In the genomic region with DNA sequence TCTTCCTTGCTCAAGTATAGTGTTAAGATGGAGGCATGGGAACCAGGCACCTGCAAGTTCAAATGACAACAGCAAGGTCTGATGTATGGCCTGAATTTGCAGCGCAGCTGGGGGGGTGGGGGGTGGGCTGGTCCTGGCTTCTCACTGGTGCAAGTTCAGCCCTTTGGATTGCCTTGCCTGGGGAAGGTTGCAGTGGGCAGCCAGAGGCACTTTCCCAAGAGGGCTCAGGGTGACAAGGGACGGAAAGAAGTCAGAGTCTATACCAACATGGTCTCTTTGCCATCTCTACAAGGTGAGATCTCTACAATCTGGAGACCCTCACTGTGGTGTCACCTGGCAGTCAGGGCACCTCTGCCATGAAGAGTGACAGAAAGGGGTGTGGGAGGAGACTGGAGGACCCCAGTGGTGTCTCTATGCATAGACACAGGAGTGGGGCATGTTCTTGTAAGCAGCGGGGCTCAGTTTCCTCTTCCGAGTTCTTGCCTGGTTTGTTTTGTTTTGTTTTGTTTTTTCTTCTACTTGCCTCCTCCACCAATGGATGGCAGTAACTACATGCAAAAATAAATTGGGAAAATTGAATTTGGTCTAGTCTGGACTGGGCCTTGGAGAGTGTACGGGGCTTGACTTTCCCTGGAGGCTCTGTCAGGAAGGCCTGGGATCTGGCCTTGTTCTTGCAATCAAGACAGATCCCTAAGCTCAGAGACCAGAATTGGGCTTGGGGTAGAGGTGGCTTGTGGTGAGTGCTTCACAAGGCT, we compare ENCODE assay signal across 16 mouse cellular contexts.
A peak's percentile ranks its signal among the peaks of the same experiment; 100 is the strongest.
DNase-seq lines count a peak whose midpoint lies in the region; ATAC-seq and TF ChIP-seq lines count a peak whose summit lies in the region.
"Had no signal": no experiment of that assay in that cellular context is flagged by ENCODE, and none has a peak within 500 bp of the region (broad histone marks: within the 10 kb centered on the region; RNA-seq: fewer than 3 reads in every experiment).

No protein-coding gene starts in this region.

- H3K9ac ChIP-seq in forebrain, embryonic 15.5 days (replicated peaks): no peak overlapping the region
- H3K9ac ChIP-seq in forebrain, embryonic 14.5 days (ENCODE audit: low read length): no peak overlapping the region
- H3K9ac ChIP-seq in kidney, postnatal 0 days (ENCODE audit: low read depth, low read length): no peak overlapping the region
- no peak overlapping the region for H3K9ac ChIP-seq in midbrain, embryonic 14.5 days (replicated peaks; ENCODE audit: low read length)
- H3K9ac ChIP-seq: heart, embryonic 13.5 days; hindbrain, embryonic 15.5 days; liver, embryonic 13.5 days had no signal

- no peak overlapping the region for H3K4me3 ChIP-seq in forebrain, embryonic 15.5 days
- H3K4me3 ChIP-seq in forebrain, embryonic 14.5 days (ENCODE audit: low read depth, low read length): no peak overlapping the region
- H3K4me3 ChIP-seq in kidney, postnatal 0 days (replicated peaks; ENCODE audit: low read depth, low read length): no peak overlapping the region
- no peak overlapping the region for H3K4me3 ChIP-seq in midbrain, embryonic 14.5 days (replicated peaks; ENCODE audit: low read depth, low read length)
- H3K4me3 ChIP-seq: heart, embryonic 13.5 days; hindbrain, embryonic 15.5 days; liver, embryonic 13.5 days had no signal

- H3K36me3 ChIP-seq in forebrain, embryonic 15.5 days: no peaks in the 10 kb centered on the region
- no peaks in the 10 kb centered on the region for H3K36me3 ChIP-seq in forebrain, embryonic 14.5 days (ENCODE audit: control insufficient read depth, insufficient read depth, low read length)
- H3K36me3 ChIP-seq in kidney, postnatal 0 days (ENCODE audit: insufficient read depth, low read length): no peaks in the 10 kb centered on the region
- no peaks in the 10 kb centered on the region for H3K36me3 ChIP-seq in midbrain, embryonic 14.5 days (ENCODE audit: control insufficient read depth, insufficient read depth, low read length)
- H3K36me3 ChIP-seq: heart, embryonic 13.5 days; hindbrain, embryonic 15.5 days; liver, embryonic 13.5 days had no signal

- no peak for DNase-seq in forebrain, embryonic 14.5 days (ENCODE audit: low spot score)
- DNase-seq in kidney, postnatal 0 days (ENCODE audit: low spot score): peak; percentile 29
- DNase-seq in kidney, adult 11 months: no peak
- peak; percentile 42 for DNase-seq in brain, adult 2 months (ENCODE audit: low read depth, low spot score)
- DNase-seq in midbrain, embryonic 14.5 days: peak; percentile 31
- no peak for DNase-seq in urinary bladder, postnatal 25 days (ENCODE audit: low spot score)
- no peak for DNase-seq in heart, postnatal 10 days
- DNase-seq: kidney, adult 9 months; liver, embryonic 13.5 days; lung, postnatal 14 days; retina, postnatal 1 day; spleen, adult 18-20 months; thymus, postnatal 36 days had no signal

- TF ChIP-seq CTCF in kidney, postnatal 0 days (IDR thresholded peaks at IDR 0.05; ENCODE audit: low read depth): peak; percentile 7; the same call in 1 of the 2 replicates

- 93% methylated on average over 5 of the region's 5 CpGs for WGBS in forebrain, embryonic 15.5 days
- WGBS in forebrain, embryonic 14.5 days: 90% methylated on average over 5 of the region's 5 CpGs
- 81% methylated on average over 5 of the region's 5 CpGs for WGBS in kidney, postnatal 0 days
- 89% methylated on average over 5 of the region's 5 CpGs for WGBS in midbrain, embryonic 14.5 days

- H3K27me3 ChIP-seq in forebrain, embryonic 15.5 days: no peaks in the 10 kb centered on the region
- H3K27me3 ChIP-seq in forebrain, embryonic 14.5 days (replicated peaks; ENCODE audit: control insufficient read depth, insufficient read depth, low read length): no peaks in the 10 kb centered on the region
- H3K27me3 ChIP-seq in kidney, postnatal 0 days (ENCODE audit: insufficient read depth, low read length): no peaks in the 10 kb centered on the region
- H3K27me3 ChIP-seq in midbrain, embryonic 14.5 days (ENCODE audit: control insufficient read depth, insufficient read depth, low read length): no peaks in the 10 kb centered on the region
- H3K27me3 ChIP-seq: heart, embryonic 13.5 days; hindbrain, embryonic 15.5 days; liver, embryonic 13.5 days had no signal

- H3K9me3 ChIP-seq in forebrain, embryonic 15.5 days: no peaks in the 10 kb centered on the region
- H3K9me3 ChIP-seq in forebrain, embryonic 14.5 days (replicated peaks; ENCODE audit: control insufficient read depth, low read length): no peaks in the 10 kb centered on the region
- no peaks in the 10 kb centered on the region for H3K9me3 ChIP-seq in kidney, postnatal 0 days (replicated peaks; ENCODE audit: low read length)
- H3K9me3 ChIP-seq in midbrain, embryonic 14.5 days (ENCODE audit: control insufficient read depth, low read length): no peaks in the 10 kb centered on the region
- H3K9me3 ChIP-seq: heart, embryonic 13.5 days; hindbrain, embryonic 15.5 days; liver, embryonic 13.5 days had no signal

- H3K4me2 ChIP-seq in forebrain, embryonic 15.5 days (replicated peaks): no peak overlapping the region
- no peak overlapping the region for H3K4me2 ChIP-seq in forebrain, embryonic 14.5 days (ENCODE audit: low read length)
- H3K4me2 ChIP-seq in kidney, postnatal 0 days (ENCODE audit: low read length): no peak overlapping the region
- H3K4me2 ChIP-seq in midbrain, embryonic 14.5 days (ENCODE audit: low read length): no peak overlapping the region
- H3K4me2 ChIP-seq: heart, embryonic 13.5 days; hindbrain, embryonic 15.5 days; liver, embryonic 13.5 days had no signal

- H3K27ac ChIP-seq in forebrain, embryonic 15.5 days (replicated peaks): no peak overlapping the region
- no peak overlapping the region for H3K27ac ChIP-seq in forebrain, embryonic 14.5 days (ENCODE audit: low read depth, low read length)
- no peak overlapping the region for H3K27ac ChIP-seq in kidney, postnatal 0 days
- H3K27ac ChIP-seq in midbrain, embryonic 14.5 days (replicated peaks; ENCODE audit: low read depth, low read length): no peak overlapping the region
- H3K27ac ChIP-seq: heart, embryonic 13.5 days; hindbrain, embryonic 15.5 days; liver, embryonic 13.5 days had no signal

- peaks cover 14% of the 10 kb centered on the region; the same call in 1 of the 2 replicates for H3K4me1 ChIP-seq in forebrain, embryonic 15.5 days
- no peaks in the 10 kb centered on the region for H3K4me1 ChIP-seq in forebrain, embryonic 14.5 days (ENCODE audit: control insufficient read depth, insufficient read depth, low read length)
- H3K4me1 ChIP-seq in kidney, postnatal 0 days (replicated peaks; ENCODE audit: insufficient read depth, low read length): no peaks in the 10 kb centered on the region
- H3K4me1 ChIP-seq in midbrain, embryonic 14.5 days (ENCODE audit: control insufficient read depth, insufficient read depth, low read length): peaks cover 10% of the 10 kb centered on the region; the same call in 1 of the 2 replicates
- H3K4me1 ChIP-seq: liver, embryonic 13.5 days had no signal

- intact Hi-C loops in heart, postnatal 10 days (cut with DNase I): no loop called here

- ATAC-seq in forebrain, embryonic 15.5 days (replicated peaks): peak; percentile 34; the same call in 1 of the 2 replicates
- ATAC-seq in forebrain, embryonic 14.5 days: no peak
- ATAC-seq in kidney, postnatal 0 days (replicated peaks; ENCODE audit: low FRiP score, low read depth): no peak
- no peak for ATAC-seq in midbrain, embryonic 14.5 days (ENCODE audit: low FRiP score, low TSS enrichment)

Comparison
In these comparisons a context has a peak if more than half of its experiments do, and no peak if none do; other contexts are left out.
1. DNase-seq: peak in kidney, postnatal 0 days (single experiment), brain, adult 2 months (single experiment) and midbrain, embryonic 14.5 days (single experiment); none in forebrain, embryonic 14.5 days (single experiment), kidney, adult 11 months (single experiment), urinary bladder, postnatal 25 days (single experiment) and heart, postnatal 10 days (0 of 2).